Mouse (Mus musculus) intestine, embryonic 16.5 days (tissue): ENCODE results near the gene Stpg4. TPM values are rescaled to one million over a fixed set of nuclear protein-coding genes. Genes with fewer than 3 reads are reported as not detected.

Experiments used
- ATAC-seq: fragments of 200-750 bp; cut with Nextera tagmentation; 2 replicates; pipeline ENCODE4 v1.8.0; 2017; ENCODE audit warnings: moderate TSS enrichment, moderate library complexity
- H3K27ac ChIP-seq: fragments of 300-500 bp; sonication (generic); 2 replicates; pipeline ENCODE4 v1.5.1; 2014; ENCODE audit warnings: mild to moderate bottlenecking, low read length
- H3K27me3 ChIP-seq: fragments of 300-500 bp; sonication (generic); replicated peaks from 2 replicates; pipeline ENCODE4 v1.6.1; 2014; ENCODE audit warnings: low read length, control low read depth, mixed read lengths; ENCODE audit not compliant: control insufficient read depth, insufficient read depth
- H3K36me3 ChIP-seq: fragments of 300-500 bp; sonication (generic); 2 replicates; pipeline ENCODE4 v1.6.1; 2014; ENCODE audit warnings: low read length, control low read depth; ENCODE audit not compliant: control insufficient read depth, insufficient read depth
- H3K4me1 ChIP-seq: fragments of 300-500 bp; sonication (generic); 2 replicates; pipeline ENCODE4 v1.6.1; 2014; ENCODE audit warnings: low read length, control low read depth, mixed read lengths; ENCODE audit not compliant: control insufficient read depth, insufficient read depth
- H3K4me2 ChIP-seq: fragments of 300-500 bp; sonication (generic); 2 replicates; pipeline ENCODE4 v1.6.1; 2014; ENCODE audit warnings: low read depth, low read length, control low read depth
- H3K4me3 ChIP-seq: fragments of 300-500 bp; sonication (generic); 2 replicates; pipeline ENCODE4 v1.5.1; 2014; ENCODE audit warnings: mild to moderate bottlenecking, low read length
- H3K9ac ChIP-seq: fragments of 300-500 bp; sonication (generic); 2 replicates; pipeline ENCODE4 v1.6.1; 2014; ENCODE audit warnings: low read depth, low read length
- H3K9me3 ChIP-seq: fragments of 300-500 bp; sonication (generic); 2 replicates; pipeline ENCODE4 v1.6.1; 2016; ENCODE audit warnings: low read length, control low read depth; ENCODE audit not compliant: control insufficient read depth
- WGBS: fragments of 180-500 bp; shearing (Covaris S2); extraction: QIAGEN DNeasy Blood & Tissue Kit; methylation state at CpG from one replicate; pipeline ENCODE4 v1.1.7; 2014; 5-methylcytosine and 5-hydroxymethylcytosine counted together
- polyA plus RNA-seq: library from polyadenylated mRNA; unstranded; fragments of >200 nt; fragmentation: Nextera tagmentation; extraction: Ambion mirVana; gene quantifications from 2 replicates; pipeline ENCODE4 v1.2.1, GENCODE M21; 2015

Gene Stpg4
- polyA plus RNA-seq, 1 experiment from 2014 or later = not detected

GRCm38 (mm10) chr17:87364108-87364507 is 63.4 kb downstream of the Stpg4 start:
- no peak overlapping the region for H3K9ac ChIP-seq
- no peak overlapping the region for H3K4me2 ChIP-seq
- no peaks in the 10 kb centered on the region for H3K9me3 ChIP-seq
- ATAC-seq = no peak
- H3K36me3 ChIP-seq = peaks cover 4% of the 10 kb centered on the region; the same call in 1 of the 2 replicates
- H3K4me3 ChIP-seq = no peak overlapping the region
- H3K27me3 ChIP-seq = no peaks in the 10 kb centered on the region
- 90% methylated on average over 15 of the region's 15 CpGs for WGBS
- H3K4me1 ChIP-seq = 0 out of 2 replicates have a peak, but pooled peaks cover 12% of the 10 kb centered on the region
- no peak overlapping the region for H3K27ac ChIP-seq

GRCm38 (mm10) chr17:87361132-87361531 is 66.4 kb downstream of the Stpg4 start:
- no peak for ATAC-seq
- WGBS = 46% methylated on average over 3 of the region's 3 CpGs
- H3K27ac ChIP-seq = no peak overlapping the region
- H3K9ac ChIP-seq = no peak overlapping the region
- H3K4me3 ChIP-seq = no peak overlapping the region
- peaks cover 8% of the 10 kb centered on the region for H3K4me1 ChIP-seq
- no peak overlapping the region for H3K4me2 ChIP-seq
- no peaks in the 10 kb centered on the region for H3K27me3 ChIP-seq
- H3K9me3 ChIP-seq = no peaks in the 10 kb centered on the region
- H3K36me3 ChIP-seq = peaks cover 4% of the 10 kb centered on the region; the same call in 1 of the 2 replicates

- Histone ChIP-seq H3K36me3 (no peaks in the 10 kb centered on the region), H3K27ac (no peak overlapping the region), H3K9ac (no peak overlapping the region), H3K4me1 (peaks cover 20% of the 10 kb centered on the region), H3K4me2 (no peak overlapping the region), H3K9me3 (no peaks in the 10 kb centered on the region), H3K27me3 (no peaks in the 10 kb centered on the region), H3K4me3 (no peak overlapping the region)
- ATAC-seq = peak; percentile 57
- WGBS = 74% methylated on average over 9 of the region's 9 CpGs
Measured at GRCm38 (mm10) chr17:87357506-87357905, 70.0 kb downstream of the Stpg4 start.

- Histone ChIP-seq H3K4me1 (peaks cover 32% of the 10 kb centered on the region), H3K9ac (no peak overlapping the region), H3K27me3 (no peaks in the 10 kb centered on the region), H3K36me3 (no peaks in the 10 kb centered on the region), H3K27ac (no peak overlapping the region), H3K4me2 (no peak overlapping the region), H3K9me3 (no peaks in the 10 kb centered on the region), H3K4me3 (no peak overlapping the region)
- no peak for ATAC-seq
- WGBS = 82% methylated on average over 5 of the region's 5 CpGs
Measured at GRCm38 (mm10) chr17:87356261-87356660, 71.3 kb downstream of the Stpg4 start.

- Histone ChIP-seq H3K4me3 (no peak overlapping the region), H3K4me2 (no peak overlapping the region), H3K27ac (no peak overlapping the region), H3K27me3 (no peaks in the 10 kb centered on the region), H3K36me3 (no peaks in the 10 kb centered on the region), H3K9me3 (no peaks in the 10 kb centered on the region), H3K4me1 (peaks cover 40% of the 10 kb centered on the region), H3K9ac (no peak overlapping the region)
- 69% methylated on average over 8 of the region's 8 CpGs for WGBS
- ATAC-seq = no peak
Measured at GRCm38 (mm10) chr17:87355456-87355855, 72.1 kb downstream of the Stpg4 start.

GRCm38 (mm10) chr17:87353745-87354320 is 73.7 kb downstream of the Stpg4 start:
- no peak overlapping the region for H3K9ac ChIP-seq
- H3K36me3 ChIP-seq = no peaks in the 10 kb centered on the region
- 86% methylated on average over 8 of the region's 8 CpGs for WGBS
- H3K27me3 ChIP-seq = no peaks in the 10 kb centered on the region
- H3K4me3 ChIP-seq = no peak overlapping the region
- H3K4me1 ChIP-seq = peaks cover 44% of the 10 kb centered on the region
- H3K4me2 ChIP-seq = no peak overlapping the region
- H3K27ac ChIP-seq = no peak overlapping the region
- no peaks in the 10 kb centered on the region for H3K9me3 ChIP-seq
- ATAC-seq = no peak

- WGBS = 48% methylated on average over 1 of the region's 1 CpGs
- Histone ChIP-seq H3K4me2 (peak overlapping the region; percentile 1; the same call in 1 of the 2 replicates), H3K27ac (peak overlapping the region; percentile 93)
Measured at GRCm38 (mm10) chr17:87352898-87353225, 74.7 kb downstream of the Stpg4 start.

GRCm38 (mm10) chr17:87352106-87352897 is 75.2 kb downstream of the Stpg4 start:
- Histone ChIP-seq H3K4me3 (no peak overlapping the region), H3K9me3 (no peaks in the 10 kb centered on the region), H3K4me2 (peak overlapping the region; percentile 1; the same call in 1 of the 2 replicates), H3K27ac (peak overlapping the region; percentile 93), H3K4me1 (peaks cover 43% of the 10 kb centered on the region), H3K36me3 (peaks cover 4% of the 10 kb centered on the region), H3K9ac (peak overlapping the region; percentile 31; the same call in 1 of the 2 replicates), H3K27me3 (no peaks in the 10 kb centered on the region)
- WGBS = 29% methylated on average over 16 of the region's 16 CpGs
- peak; percentile 88 for ATAC-seq

More at GRCm38 (mm10) chr17:87352898-87353225, 74.7 kb downstream of the Stpg4 start:
- no peaks in the 10 kb centered on the region for H3K9me3 ChIP-seq
- H3K4me1 ChIP-seq = peaks cover 44% of the 10 kb centered on the region
- no peak overlapping the region for H3K4me3 ChIP-seq
- peak; percentile 61 for ATAC-seq
- H3K9ac ChIP-seq = no peak overlapping the region
- H3K36me3 ChIP-seq = peaks cover 4% of the 10 kb centered on the region; the same call in 1 of the 2 replicates
- no peaks in the 10 kb centered on the region for H3K27me3 ChIP-seq

- Histone ChIP-seq H3K27ac (peak overlapping the region; percentile 93), H3K9ac (peak overlapping the region; percentile 41), H3K9me3 (no peaks in the 10 kb centered on the region), H3K4me2 (0 out of 2 replicates have a peak overlapping the region, but pooled peaks have one; percentile 8), H3K4me1 (peaks cover 36% of the 10 kb centered on the region), H3K36me3 (peaks cover 4% of the 10 kb centered on the region), H3K27me3 (no peaks in the 10 kb centered on the region), H3K4me3 (no peak overlapping the region)
- ATAC-seq = peak; percentile 8
- WGBS = 25% methylated on average over 20 of the region's 20 CpGs
Measured at GRCm38 (mm10) chr17:87351241-87352105, 76.1 kb downstream of the Stpg4 start.
